Mouse (Mus musculus): ENCODE data around the gene Kmt5b. TPM values are rescaled to one million over a fixed set of nuclear protein-coding genes. Genes with fewer than 3 reads are reported as not detected.

Kmt5b gene
- polyA plus RNA-seq, 1 experiment from 2014 or later: 39.5 TPM

DNA sequence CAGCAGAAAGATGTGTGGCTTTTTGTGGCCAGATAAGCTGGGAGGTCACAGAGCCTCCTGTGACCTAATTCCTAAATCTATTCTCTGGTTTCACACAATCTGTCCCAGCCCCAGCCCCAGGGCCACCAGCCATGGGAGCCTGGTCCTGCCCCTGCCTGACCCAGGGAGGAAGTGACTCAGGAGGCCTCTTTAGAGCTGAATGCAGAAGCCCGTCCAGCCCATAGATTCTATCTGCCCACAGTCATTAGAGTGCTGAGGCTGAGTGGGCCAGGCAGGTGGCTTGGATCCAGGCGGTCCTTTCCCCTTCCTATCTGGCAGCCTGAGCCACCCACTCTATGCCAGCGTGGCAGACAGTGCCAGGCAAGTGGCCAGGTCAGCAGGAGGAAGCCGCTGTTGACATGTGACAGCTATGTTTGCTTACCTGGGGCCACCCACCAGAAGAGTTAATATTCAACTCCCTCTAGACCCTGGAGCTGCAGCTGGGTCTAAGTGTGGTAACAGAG lies 65.7 kb downstream of the Kmt5b start:
- no peak overlapping the region for H3K9ac ChIP-seq (replicated peaks)
- no peak for ATAC-seq (ENCODE audit: low FRiP score)
- H3K4me1 ChIP-seq: no peaks in the 10 kb centered on the region
- H3K4me2 ChIP-seq: no peak overlapping the region
- H3K27ac ChIP-seq (replicated peaks): no peak overlapping the region
- H3K36me3 ChIP-seq: no peaks in the 10 kb centered on the region
- no peaks in the 10 kb centered on the region for H3K9me3 ChIP-seq (replicated peaks)
- no peak overlapping the region for H3K4me3 ChIP-seq (replicated peaks)
- no peaks in the 10 kb centered on the region for H3K27me3 ChIP-seq (replicated peaks)
- WGBS: 75% methylated on average over 4 of the region's 4 CpGs

DNA sequence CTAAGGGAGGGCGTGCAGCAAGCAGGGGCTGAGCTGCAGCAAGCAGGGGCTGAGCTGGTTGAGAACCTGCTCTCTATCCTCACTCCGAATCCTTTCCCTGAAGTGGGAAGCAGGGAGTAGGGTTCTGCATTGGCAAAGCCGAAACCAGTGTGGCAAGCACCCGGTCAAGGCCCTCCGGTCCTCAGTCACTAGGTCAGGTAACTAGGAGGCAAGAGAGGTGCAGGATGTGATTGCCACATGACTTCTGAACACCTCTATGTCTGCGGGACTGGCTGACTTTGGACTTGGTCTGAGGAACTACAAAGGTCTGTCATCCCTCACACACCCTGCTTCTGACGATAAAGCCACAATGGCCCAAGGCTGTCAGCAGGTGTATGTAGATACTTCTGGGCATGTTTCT lies 67.1 kb downstream of the Kmt5b start:
- WGBS: 94% methylated on average over 7 of the region's 7 CpGs
- no peaks in the 10 kb centered on the region for H3K4me1 ChIP-seq
- no peaks in the 10 kb centered on the region for H3K27me3 ChIP-seq (replicated peaks)
- H3K36me3 ChIP-seq: no peaks in the 10 kb centered on the region
- no peaks in the 10 kb centered on the region for H3K9me3 ChIP-seq (replicated peaks)
- ATAC-seq (ENCODE audit: low FRiP score): no peak
- no peak overlapping the region for H3K4me2 ChIP-seq
- H3K27ac ChIP-seq (replicated peaks): no peak overlapping the region
- H3K9ac ChIP-seq (replicated peaks): no peak overlapping the region
- H3K4me3 ChIP-seq (replicated peaks): no peak overlapping the region

DNA sequence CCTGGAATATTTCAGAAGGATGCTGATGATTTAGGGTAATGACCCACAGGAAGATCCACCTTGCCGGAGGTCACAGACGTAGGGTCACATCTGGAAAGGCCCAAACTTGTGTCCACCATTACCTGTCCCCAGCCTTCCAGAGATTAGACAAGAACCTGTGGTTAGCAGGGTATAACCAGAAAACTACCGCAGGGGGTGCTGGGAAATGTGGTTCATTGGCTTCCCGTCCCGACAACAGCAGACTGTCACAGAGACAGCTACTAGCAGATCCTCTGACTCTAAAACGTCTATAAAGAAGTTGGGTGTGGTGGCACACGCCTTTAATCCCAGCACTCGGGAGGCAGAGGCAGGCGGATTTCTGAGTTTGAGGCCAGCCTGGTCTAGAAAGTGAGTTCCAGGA lies 69.6 kb downstream of the Kmt5b start:
- Histone ChIP-seq H3K27me3 (replicated peaks) (no peaks in the 10 kb centered on the region), H3K4me2 (no peak overlapping the region), H3K9ac (replicated peaks) (no peak overlapping the region), H3K36me3 (no peaks in the 10 kb centered on the region), H3K4me3 (replicated peaks) (no peak overlapping the region), H3K27ac (replicated peaks) (no peak overlapping the region), H3K9me3 (replicated peaks) (no peaks in the 10 kb centered on the region), H3K4me1 (no peaks in the 10 kb centered on the region)
- ATAC-seq (ENCODE audit: low FRiP score): no peak
- WGBS: 91% methylated on average over 9 of the region's 9 CpGs

DNA sequence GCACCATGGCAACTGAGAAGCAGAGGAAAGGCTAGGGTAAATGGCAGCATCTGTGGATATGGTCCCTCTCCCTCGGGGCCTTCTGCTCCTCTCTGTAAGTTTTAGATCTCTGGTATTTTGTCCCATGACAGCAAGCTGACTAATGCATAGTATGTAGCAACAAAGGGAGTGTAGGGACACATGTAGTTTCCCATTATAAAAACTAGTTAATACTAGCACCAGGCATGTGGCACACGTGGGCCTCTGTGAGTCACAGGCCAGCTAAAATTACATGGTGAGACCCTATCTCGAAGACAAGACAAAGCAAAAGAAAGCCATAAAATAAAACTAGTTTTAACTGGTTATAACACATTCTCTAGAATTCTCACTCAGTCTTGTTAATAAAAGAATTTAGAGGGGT lies 71.7 kb downstream of the Kmt5b start:
- no peaks in the 10 kb centered on the region for H3K4me1 ChIP-seq
- no peaks in the 10 kb centered on the region for H3K36me3 ChIP-seq
- H3K9me3 ChIP-seq (replicated peaks): no peaks in the 10 kb centered on the region
- H3K27me3 ChIP-seq (replicated peaks): no peaks in the 10 kb centered on the region
- H3K27ac ChIP-seq (replicated peaks): no peak overlapping the region
- 74% methylated on average over 3 of the region's 3 CpGs for WGBS
- H3K4me3 ChIP-seq (replicated peaks): no peak overlapping the region
- H3K9ac ChIP-seq (replicated peaks): no peak overlapping the region
- no peak for ATAC-seq (ENCODE audit: low FRiP score)
- H3K4me2 ChIP-seq: no peak overlapping the region

DNA sequence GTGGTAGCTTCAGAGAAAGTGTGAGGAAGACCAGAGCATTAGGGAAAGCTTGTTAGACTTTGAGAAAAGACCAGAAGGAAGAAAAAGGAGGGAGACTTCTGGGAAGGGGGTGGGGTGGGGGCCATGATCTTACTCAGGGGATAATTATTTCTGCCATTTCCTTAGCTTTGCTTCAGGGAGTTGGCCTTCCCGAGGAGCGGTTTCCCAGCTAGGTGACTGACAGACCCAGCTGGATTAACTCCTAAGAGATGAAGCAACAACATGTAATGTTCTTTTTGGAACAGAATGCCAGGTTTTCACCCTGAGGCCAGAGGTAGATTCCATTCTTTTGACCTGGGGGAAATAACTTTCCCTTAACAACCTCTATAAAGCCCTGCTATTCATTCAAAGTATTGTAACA lies 72.5 kb downstream of the Kmt5b start:
- Histone ChIP-seq H3K4me1 (no peaks in the 10 kb centered on the region), H3K4me3 (replicated peaks) (no peak overlapping the region), H3K36me3 (no peaks in the 10 kb centered on the region), H3K9ac (replicated peaks) (no peak overlapping the region), H3K4me2 (no peak overlapping the region), H3K9me3 (replicated peaks) (no peaks in the 10 kb centered on the region), H3K27ac (replicated peaks) (no peak overlapping the region), H3K27me3 (replicated peaks) (no peaks in the 10 kb centered on the region)
- 55% methylated on average over 2 of the region's 2 CpGs for WGBS
- no peak for ATAC-seq (ENCODE audit: low FRiP score)

DNA sequence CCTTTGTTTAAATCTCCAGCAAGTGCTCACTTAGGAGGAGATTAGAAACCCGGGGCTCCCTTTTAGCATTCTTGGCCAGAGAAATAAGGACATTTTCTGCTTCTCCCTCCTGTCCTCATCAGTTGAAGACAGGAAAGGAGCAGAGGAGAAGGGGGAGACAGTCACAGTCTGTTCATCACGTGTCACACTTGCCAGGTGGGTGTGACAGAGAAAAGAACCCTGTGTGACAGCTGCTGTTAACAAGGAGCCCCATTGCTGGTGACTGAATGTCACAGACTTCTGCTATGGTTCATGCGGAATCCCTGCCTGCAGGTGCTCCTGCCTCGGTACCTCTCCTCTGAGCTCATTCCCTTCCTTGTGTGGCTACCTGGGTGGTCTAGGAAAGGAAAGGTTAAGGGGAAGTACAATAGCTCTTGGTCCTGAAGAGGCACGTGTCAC lies 73.0 kb downstream of the Kmt5b start:
- Histone ChIP-seq H3K27me3 (replicated peaks) (no peaks in the 10 kb centered on the region), H3K9me3 (replicated peaks) (no peaks in the 10 kb centered on the region), H3K4me3 (replicated peaks) (no peak overlapping the region), H3K4me2 (no peak overlapping the region), H3K36me3 (no peaks in the 10 kb centered on the region), H3K4me1 (no peaks in the 10 kb centered on the region), H3K9ac (replicated peaks) (no peak overlapping the region), H3K27ac (replicated peaks) (no peak overlapping the region)
- ATAC-seq (ENCODE audit: low FRiP score): no peak
- 48% methylated on average over 5 of the region's 5 CpGs for WGBS

DNA sequence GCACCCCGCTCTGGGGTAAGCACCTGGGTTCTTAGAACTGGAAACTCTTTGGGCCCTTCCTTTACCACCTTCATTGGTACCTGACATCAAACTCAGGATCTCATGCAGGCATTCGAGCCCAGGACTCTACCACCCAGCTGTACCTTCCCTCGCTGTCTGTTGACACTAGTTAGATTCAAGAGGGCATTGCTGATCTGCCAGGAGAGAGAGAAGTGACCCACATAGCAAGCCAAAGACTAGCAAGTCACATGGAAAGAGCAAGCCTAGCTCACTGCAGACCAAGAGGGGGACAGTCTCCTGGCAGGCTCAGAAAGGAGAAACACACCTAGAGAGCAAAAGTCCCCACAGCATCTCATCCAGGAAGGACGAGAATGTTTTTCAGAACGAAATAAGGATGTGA lies 73.5 kb downstream of the Kmt5b start:
- no peak overlapping the region for H3K4me3 ChIP-seq (replicated peaks)
- no peak overlapping the region for H3K4me2 ChIP-seq
- no peak overlapping the region for H3K27ac ChIP-seq (replicated peaks)
- ATAC-seq (ENCODE audit: low FRiP score): no peak
- WGBS: 86% methylated on average over 5 of the region's 5 CpGs
- no peaks in the 10 kb centered on the region for H3K4me1 ChIP-seq
- H3K9ac ChIP-seq (replicated peaks): no peak overlapping the region
- H3K9me3 ChIP-seq (replicated peaks): no peaks in the 10 kb centered on the region
- no peaks in the 10 kb centered on the region for H3K27me3 ChIP-seq (replicated peaks)
- no peaks in the 10 kb centered on the region for H3K36me3 ChIP-seq

- H3K27ac ChIP-seq (replicated peaks): no peak overlapping the region
- H3K4me2 ChIP-seq: no peak overlapping the region
- no peaks in the 10 kb centered on the region for H3K4me1 ChIP-seq
- no peak for ATAC-seq (ENCODE audit: low FRiP score)
- WGBS: 54% methylated on average over 12 of the region's 12 CpGs
- H3K27me3 ChIP-seq (replicated peaks): no peaks in the 10 kb centered on the region
- no peaks in the 10 kb centered on the region for H3K9me3 ChIP-seq (replicated peaks)
- no peak overlapping the region for H3K4me3 ChIP-seq (replicated peaks)
- no peak overlapping the region for H3K9ac ChIP-seq (replicated peaks)
- H3K36me3 ChIP-seq: no peaks in the 10 kb centered on the region
Measured at GRCm38 (mm10) chr19:3842359-3843148, 75.3 kb downstream of the Kmt5b start.

DNA sequence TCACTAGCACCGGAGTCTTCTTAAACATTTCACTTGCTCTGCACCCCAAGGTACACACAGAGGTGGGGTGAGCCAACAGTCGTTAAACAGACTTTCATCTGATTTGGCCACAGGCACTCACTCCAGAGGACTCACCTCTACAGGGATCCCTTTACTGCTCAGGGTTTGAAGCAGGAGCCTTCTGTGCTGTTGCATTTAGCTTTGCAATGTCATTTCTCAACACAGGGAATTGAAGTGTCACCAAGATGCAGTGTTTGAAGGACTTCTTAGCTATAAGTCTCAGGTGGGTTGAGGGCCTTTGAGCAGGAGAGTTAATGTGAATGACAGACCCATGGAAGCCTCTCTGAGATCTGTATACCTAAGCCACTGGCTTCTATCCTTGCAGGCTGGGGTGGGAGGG lies 76.4 kb downstream of the Kmt5b start:
- Histone ChIP-seq H3K4me3 (replicated peaks) (no peak overlapping the region), H3K36me3 (no peaks in the 10 kb centered on the region), H3K4me1 (no peaks in the 10 kb centered on the region), H3K9me3 (replicated peaks) (no peaks in the 10 kb centered on the region), H3K4me2 (no peak overlapping the region), H3K9ac (replicated peaks) (no peak overlapping the region), H3K27me3 (replicated peaks) (no peaks in the 10 kb centered on the region), H3K27ac (replicated peaks) (no peak overlapping the region)
- no peak for ATAC-seq (ENCODE audit: low FRiP score)
- WGBS: 80% methylated on average over 2 of the region's 2 CpGs

GRCm38 (mm10) chr19:3844836-3845235 lies 77.6 kb downstream of the Kmt5b start:
- ATAC-seq (ENCODE audit: low FRiP score): no peak
- no peaks in the 10 kb centered on the region for H3K36me3 ChIP-seq
- H3K27ac ChIP-seq (replicated peaks): no peak overlapping the region
- H3K4me2 ChIP-seq: no peak overlapping the region
- no peaks in the 10 kb centered on the region for H3K9me3 ChIP-seq (replicated peaks)
- no peak overlapping the region for H3K4me3 ChIP-seq (replicated peaks)
- WGBS: 100% methylated on average over 1 of the region's 1 CpGs
- H3K9ac ChIP-seq (replicated peaks): no peak overlapping the region
- H3K4me1 ChIP-seq: no peaks in the 10 kb centered on the region
- no peaks in the 10 kb centered on the region for H3K27me3 ChIP-seq (replicated peaks)

GRCm38 (mm10) chr19:3845339-3845738 lies 78.1 kb downstream of the Kmt5b start:
- Histone ChIP-seq H3K36me3 (no peaks in the 10 kb centered on the region), H3K4me3 (replicated peaks) (no peak overlapping the region), H3K9me3 (replicated peaks) (no peaks in the 10 kb centered on the region), H3K4me2 (no peak overlapping the region), H3K27me3 (replicated peaks) (no peaks in the 10 kb centered on the region), H3K27ac (replicated peaks) (no peak overlapping the region), H3K9ac (replicated peaks) (no peak overlapping the region), H3K4me1 (no peaks in the 10 kb centered on the region)
- whole genome bisulfite sequencing: 92% methylated on average over 11 of the region's 11 CpGs
- ATAC-seq (ENCODE audit: low FRiP score): no peak

- 79% methylated on average over 1 of the region's 1 CpGs for WGBS
- no peak for ATAC-seq (ENCODE audit: low FRiP score)
- Histone ChIP-seq H3K4me2 (no peak overlapping the region), H3K36me3 (no peaks in the 10 kb centered on the region), H3K4me3 (replicated peaks) (no peak overlapping the region), H3K27me3 (replicated peaks) (no peaks in the 10 kb centered on the region), H3K4me1 (peaks cover 3% of the 10 kb centered on the region), H3K9ac (replicated peaks) (no peak overlapping the region), H3K27ac (replicated peaks) (no peak overlapping the region), H3K9me3 (replicated peaks) (no peaks in the 10 kb centered on the region)
Measured at GRCm38 (mm10) chr19:3845803-3846406, 78.7 kb downstream of the Kmt5b start.

All from neural tube, embryonic 15.5 days (tissue).